Mouse (Mus musculus) thymus, postnatal 4 days (tissue): ENCODE data around the gene Pepd.

Source experiments
- DNase-seq: peaks from one replicate; pipeline ENCODE4 v3.0.0; 2021

The Pepd gene

DNA sequence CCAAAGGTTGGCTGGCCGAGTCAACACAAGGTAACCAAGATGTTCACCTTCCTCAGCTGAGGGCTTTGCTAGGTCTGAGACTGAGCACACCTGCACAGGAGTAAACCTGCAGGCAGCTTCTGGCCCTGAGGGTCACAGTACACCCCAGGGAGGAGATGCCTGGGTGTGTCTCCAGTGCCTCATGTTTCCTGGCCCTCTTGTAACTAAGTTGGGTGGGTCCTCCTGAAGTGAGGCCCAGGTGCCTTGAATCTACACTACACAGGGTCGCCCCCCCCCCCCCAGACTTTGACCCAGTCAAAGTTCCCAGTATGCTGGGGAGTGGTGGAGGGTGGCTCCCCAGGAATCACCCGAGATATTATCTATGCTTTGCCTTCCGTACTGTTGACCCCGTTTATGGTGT is 117.0 kb downstream of the Pepd start:
- no peak for DNase-seq

DNA sequence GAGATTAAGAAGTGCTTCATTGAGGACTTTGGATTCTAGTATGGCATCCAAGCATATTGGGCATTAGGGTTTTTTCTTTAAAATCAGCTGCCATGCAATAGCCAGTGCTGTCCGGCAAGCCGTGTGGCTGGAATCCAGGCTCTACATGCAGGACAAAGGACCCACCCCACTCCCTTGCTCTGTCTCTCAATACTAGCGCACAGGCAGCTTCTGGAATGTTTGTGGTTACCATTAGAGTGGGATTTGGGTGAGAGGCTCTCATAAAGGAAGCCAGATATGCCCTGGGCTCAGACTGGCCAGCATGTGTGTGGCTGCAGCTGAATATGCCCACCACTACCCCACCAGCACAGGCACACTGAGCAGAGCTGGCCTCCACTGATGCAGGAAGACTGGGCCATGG is 117.5 kb downstream of the Pepd start:
- DNase-seq, result no peak

DNA sequence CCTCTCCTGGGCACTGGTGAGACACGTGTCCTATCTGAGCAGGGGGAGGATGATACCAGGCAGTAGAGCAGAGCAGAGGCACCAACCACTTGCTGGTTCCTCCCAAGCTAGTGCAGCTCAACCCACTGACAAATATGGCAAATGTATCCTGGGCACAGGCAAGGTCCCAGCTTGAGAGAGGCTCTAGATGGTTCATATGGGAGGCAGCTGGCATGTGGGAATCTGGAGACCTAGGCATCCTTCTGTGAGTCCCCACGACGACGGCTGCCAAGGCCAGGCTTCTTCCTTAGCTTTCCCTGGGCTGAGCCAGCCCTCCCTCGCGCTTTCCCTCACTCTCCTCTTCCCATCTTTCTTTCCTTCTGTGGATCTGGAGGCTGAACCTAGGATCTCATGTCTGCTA is 118.4 kb downstream of the Pepd start:
- DNase-seq, result no peak

DNA sequence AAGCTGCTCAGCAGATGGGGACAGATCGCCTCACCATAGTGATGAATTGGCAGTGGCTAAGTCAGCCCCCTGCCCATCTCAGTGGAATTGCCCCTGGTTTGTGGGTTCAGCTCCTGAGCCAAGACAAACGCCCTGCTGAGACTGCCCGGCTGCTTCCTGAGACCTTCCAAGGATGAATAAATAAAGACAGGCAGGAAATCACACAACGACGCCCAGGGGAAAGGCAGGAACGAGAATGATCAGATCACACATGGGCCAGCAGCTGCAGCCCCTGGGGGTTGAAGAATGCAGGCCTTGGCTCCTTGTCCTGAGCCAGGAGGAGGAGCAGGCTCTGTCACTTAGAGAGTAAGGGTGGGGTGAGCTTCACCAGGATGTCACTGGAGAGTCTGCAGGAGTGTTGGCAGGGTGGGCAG is 123.0 kb downstream of the Pepd start:
- DNase-seq, result no peak

DNA sequence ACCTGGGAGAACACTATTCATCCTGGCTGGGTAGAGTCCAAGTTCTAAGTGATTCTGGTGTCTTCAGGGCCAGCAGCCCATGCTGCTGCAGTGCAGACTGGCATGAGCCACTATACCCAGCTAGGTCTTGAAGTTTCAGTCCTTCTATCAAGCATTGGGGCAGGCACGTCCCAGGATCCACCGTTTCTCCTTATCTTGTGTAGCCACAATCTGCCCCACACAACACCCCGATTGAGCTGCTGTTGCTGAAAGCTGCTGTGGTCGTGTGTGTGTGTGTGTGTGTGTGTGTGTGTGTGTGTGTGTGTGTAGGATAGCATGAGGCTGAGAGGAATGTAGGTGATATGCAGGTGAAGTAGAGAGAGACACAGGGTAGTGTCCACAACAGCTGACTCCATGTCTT is 123.4 kb downstream of the Pepd start:
- no peak for DNase-seq

DNA sequence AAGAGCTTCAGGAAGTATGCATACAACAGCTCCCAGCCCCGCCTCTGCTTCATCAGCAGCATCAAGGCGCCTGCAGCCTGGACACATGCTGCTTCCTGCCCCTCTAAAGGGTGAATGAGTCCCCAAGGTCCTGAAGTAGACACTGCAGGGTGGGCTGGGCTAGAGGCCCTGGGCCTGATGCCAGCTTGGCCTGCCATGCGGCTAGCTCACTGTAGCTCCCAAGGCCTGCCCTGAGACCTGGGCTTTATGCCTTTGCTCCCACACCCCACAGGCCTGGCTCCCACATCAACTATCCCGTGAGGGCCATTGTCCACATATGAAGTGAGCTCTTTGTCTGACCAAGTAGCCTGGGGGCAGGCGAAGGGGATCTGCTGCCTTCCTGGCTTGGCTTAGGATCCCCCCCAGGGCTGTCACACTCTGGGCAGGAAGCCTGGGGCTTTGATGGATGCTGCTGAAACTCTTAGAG is 124.1 kb downstream of the Pepd start:
- no peak for DNase-seq

DNA sequence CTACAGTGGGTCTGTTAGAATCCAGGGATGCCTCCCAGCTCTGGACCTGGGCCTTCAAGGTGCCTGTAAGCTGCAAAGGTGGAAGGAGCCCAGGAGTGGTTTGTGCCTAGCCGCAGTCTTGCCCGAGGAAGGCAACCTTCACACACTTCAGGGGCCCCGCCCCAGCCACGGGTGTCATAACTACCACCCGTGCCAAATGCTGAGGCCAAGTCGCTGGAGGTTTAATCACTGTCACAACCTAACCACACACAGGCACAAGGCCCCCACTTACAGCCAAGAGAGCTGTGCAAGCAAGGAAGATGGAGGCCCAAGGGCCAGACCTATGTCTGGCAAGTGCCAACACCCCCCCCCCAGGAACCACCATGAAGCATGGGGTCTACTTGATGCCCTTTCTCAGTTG is 125.2 kb downstream of the Pepd start:
- no peak for DNase-seq

DNA sequence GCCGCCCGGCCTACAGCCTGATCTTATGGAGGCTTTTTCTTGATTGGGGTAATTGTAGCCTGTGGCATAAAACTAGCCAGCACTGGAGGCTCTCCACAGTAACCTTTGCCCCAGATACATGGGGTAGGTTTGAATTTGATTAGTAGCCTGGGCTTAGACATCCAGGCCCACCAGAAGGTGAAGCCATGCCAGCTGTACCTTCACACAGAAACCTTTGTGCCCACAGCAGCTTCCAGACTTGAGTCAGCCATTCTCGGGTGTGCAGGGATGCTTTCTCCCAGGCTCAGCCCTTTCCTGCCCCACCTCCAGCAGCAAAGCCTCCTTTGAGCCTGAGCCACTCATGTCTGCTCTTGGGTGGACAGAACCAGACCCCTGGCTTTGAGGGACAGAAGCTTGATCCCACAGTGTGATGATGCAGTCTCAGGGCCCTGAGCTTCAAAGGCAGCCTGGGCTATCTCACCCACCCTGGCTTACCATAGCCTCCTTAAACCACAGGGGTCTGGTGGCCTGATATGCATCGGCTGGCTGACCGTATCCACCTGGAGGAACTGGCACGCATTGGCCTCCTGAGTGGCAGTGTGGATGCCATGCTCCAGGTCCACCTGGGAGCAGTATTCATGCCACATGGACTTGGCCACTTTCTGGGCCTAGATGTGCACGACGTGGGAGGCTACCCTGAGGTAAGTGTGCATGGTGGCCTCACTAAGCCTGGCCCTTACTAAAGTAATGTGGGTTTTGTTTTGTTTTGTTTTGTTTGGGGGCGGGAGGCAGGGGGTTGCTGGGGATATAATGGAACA is 128.2 kb downstream of the Pepd start:
- DNase-seq, result no peak

DNA sequence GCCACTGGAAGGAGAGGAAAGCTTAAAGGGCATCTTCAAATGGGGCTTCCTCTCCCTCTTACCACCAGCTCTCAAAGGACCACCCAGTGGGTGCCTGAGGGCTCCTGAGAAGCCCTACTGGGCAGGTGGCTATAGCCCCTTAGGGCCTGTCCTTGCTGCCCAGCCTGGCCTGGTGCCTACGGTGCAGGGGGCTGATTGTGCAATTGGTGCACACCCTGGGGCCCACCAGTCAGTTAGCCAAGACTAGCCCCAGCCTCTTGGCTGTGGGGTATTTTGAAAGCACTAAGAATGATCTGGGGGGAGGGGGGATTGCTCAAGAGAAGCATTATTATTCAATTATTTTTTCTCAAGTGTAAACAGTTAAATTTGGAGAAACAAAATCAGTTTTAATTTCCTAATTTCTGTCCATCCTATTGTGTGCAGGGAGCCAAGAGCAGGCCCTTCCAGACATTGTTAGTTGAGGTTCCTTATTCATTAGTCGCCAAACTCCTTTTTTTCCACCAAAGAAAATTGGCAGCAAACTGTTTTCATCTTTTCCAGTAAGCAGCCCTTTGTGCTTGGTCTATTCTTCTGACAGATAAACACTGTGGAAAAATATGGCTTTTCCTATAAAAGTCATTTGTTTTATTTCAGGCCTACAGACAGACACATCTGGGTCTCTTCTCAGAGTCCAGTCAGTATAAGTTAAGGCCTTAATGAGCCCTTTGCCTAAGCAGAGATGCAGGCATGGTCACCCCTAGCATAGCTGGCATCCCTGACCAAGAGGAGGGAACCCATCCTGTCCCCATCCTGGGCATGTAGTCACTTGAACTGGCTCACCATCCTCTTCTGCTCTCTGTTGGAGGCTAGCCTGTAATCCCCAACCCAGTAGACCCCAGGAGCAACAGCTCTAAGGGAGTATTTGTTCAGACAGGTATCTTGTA is 129.4 kb downstream of the Pepd start:
- DNase-seq, result no peak

DNA sequence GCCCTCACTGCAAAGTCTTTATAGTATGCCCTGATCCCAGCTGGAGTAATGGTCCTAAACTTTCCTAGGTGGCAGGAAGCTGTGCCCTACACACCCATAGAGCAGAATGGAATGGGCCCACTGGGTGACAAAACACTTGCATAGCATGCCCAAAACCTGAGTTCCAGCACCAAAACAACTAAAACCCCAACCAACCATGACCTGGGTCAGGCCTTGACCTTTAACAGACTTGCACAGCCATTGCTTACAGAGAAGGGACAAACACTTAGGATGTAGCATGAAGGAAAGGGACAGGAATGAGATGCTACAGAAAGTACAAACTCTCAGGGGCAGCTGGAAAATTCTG is 130.0 kb downstream of the Pepd start:
- no peak for DNase-seq

DNA sequence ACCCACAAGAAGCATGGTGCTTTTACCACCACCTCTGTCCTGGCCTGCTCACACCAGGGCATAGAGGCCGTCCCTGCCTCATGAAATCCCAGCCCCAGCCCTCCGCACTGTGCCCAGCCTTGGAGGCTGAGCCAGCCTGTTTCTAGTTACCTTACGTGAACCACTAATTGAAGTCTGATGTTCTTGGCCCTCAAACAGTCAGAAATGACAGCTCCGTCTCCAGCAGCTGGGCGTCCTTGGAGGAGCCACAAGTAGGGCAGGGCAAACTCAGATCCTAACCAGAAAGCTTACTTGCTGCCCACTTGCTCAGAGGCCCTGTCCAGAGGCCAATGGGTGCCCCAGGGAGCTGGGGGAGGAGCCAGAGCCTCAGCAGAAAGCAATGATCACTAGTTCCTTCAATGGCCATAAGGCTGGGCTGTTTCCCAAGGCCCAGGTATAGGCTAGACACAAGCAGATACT is 130.6 kb downstream of the Pepd start:
- DNase-seq, result no peak

DNA sequence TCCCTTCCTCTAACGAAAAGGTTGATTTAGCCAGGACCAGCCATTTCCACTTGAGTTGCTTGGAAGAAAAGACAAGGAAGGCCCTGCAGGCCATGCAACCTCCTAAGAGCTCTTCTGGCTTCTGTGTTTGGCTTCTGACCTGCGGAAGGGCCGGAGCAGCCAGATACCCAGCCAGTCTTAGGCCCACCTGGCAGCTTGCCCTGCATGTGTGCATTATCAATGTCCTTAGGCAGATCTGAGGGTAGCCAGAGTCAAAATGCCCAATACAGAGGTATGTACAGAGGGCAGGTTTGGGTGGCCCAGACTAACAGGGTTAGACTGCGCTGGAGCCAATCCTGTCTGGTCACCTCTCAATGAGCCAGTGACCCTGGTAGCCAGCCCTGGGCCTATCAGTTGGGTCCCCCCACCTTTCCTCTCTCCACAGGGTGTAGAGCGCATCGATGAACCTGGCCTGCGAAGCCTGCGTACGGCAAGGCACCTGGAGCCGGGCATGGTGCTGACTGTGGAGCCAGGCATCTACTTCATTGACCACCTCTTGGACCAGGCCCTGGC is 131.2 kb downstream of the Pepd start:
- no peak for DNase-seq

DNA sequence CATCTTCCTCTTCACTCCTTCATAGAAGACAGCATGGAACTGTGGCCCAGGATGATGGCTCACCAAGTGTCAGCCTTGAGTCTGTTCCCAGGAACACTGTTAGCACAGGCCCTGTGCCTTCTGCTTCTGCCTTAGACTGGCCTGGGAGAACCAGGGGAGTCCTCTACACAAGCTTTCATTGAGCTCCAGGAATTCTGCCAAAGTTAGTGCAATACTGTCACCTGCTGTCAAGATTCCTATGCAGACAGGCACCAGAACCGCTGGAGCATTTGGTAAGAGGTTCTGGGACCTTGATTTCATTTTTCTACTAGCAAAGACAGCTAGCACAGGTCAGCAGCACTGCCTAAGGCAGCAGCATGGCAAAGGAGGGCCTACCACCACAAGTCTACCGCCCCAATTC is 132.5 kb downstream of the Pepd start:
- no peak for DNase-seq

DNA sequence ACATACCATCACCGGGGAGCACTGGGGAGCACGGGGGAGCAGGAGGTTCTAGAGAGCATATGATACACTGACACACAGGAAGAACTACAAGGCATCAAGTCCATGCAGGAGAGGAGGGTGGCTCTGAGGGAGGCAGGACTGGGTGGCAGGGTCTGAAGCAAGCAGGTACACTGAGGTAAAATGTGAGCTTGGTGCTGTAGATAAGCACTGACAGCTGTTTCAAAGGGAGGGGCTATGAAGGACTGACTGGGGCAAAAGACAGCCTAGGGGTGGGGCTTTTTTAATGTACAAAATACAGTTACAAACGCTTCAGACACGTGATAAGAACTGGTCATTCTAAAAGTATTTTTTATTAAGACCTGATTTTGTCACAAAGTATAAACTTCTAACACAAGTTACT is 133.9 kb downstream of the Pepd start:
- DNase-seq, result no peak

DNA sequence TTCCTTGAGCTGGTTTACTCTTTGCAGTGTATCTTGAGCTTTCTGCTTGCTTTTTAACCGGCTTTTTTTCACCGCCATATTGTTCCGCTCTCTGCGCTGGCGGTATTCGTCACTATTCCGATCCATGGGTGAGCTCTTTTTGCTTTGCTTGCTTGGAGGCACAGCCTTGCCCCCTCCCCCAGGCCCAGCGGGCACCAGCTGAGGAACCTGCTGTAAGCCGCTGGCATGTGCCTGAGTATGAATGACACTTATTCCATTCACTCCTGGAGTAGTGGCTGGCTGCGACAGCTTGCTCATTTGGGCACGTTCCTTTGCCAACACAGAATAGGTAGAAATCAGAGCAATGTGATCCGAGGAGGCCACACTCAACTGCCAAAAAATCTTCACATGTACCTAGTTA is 138.4 kb downstream of the Pepd start:
- no peak for DNase-seq

DNA sequence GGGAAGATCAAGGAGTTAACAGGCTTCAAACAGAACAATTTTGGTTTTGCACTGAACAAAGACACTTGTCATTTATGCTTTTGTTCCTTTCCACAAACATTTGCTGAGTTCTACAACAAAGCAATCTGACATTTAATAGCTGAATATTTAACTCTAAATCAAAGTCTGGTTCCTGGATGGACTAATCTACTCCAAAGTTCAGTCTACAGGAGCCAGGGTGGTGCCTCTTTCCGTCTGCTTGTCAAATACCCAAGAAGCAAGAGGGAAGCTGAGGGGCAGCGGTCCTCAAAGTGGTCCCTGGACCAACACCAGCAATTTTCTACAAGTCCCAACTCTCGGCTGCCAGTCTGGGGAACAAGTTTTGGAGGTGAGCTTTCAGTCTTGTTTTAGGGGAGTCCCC is 141.0 kb downstream of the Pepd start:
- DNase-seq, result no peak

DNA sequence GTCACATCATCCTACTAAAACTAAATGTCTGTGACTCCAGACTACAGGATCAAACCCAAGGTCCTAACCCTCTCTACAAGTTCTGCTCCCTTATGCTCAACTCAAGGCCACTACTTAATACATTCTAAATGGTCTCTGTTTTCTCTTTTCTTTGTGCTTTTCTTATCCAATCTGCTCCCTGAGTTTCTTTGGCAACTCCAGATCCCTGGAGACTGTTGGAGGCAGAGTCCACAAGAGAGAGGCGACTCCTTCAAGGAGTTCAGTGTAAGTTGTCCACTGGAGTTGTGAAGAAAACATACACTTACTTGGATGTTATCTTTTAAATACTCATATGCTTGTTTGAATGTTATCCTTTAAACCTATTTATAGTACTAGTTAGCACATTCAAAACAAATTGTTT is 142.1 kb downstream of the Pepd start:
- no peak for DNase-seq

DNA sequence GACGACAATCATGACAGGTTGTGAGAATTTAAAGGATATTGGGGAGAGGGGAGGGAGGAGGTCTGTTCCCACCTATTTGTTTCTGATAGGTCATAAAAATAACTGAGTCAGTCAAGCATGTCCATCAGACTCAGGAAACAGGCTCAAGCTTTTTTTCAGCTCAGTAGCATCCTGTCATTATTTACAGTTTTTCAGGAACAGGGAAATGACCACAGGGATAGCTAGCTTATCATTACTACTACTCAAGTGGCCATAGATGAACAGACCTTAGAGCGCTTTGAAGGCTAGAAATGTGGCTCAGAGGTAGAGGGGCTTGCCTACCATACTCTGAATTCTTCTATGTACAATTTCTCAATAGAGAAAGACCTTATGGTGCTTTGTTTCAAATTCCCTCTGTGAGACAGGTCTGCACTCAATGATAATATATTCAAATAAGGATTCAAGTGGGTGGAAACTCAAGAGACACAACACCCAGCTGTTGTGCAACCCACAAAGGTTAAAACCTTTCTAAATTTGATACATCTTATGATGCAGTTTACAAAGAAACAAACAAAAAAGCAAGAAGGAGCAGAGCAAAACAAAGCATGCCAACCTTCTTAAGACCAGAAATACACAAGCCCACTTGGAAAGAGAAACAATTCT is 142.9 kb downstream of the Pepd start:
- no peak for DNase-seq

DNA sequence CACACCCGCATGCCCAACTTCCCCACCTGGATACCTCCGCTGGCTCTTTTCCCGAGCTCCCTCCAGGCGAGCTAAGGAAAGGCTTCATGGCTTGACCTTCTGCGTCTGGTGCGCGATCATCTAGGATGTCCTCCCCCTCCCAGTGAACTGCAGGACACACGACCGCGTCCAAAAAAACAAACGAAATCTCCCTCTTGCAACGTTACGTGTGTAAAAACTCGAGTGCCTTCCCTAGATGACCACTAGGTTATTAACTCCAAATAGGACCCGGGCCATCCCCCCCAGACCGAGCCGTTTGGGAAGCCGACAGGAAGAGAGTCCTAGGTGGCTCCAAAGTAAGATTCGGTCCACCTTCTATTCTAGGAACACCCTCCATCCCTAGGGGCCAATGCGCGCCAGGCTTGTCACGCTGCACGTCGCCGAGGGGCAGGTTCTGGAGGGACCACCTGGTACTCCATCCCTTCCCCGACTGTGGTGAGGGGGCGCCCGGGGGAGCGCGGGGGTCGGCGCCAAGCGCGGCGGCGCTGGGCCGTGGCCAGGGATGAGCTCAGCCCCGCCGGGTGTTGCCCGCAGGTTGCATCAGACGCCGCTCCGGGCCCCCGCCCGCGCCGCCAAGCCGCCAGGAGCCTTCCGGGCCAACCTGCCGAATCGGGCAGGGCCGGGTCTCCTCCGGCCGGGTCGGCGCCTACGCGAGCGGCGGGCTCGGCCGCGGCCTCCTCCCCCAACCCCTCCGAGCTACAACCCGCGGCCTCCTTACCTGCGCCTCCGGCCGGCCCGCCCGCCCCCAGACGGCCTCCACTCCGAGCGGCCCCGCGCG is 143.6 kb downstream of the Pepd start:
- peak; percentile 33 for DNase-seq

DNA sequence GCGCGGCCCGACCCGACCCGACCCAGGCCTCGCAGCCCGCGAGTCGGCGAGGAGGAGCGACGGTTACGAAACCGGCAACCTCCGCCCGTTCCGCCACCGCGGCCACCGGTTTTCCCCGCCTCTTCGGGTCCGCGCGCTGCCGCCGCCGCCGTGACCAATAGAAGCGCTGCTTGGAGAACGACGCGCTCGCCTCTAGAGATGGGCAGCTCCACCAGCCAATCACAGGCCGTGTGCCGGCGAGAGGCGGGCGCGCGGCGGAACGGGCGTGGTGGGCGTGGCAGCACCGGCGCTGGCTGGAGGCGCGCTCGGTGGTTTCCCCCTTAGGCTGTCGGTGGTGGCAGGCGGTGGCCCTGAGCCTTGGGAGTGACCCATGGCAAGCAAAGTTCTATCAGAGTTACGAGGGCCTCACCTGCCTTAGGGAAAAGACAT is 144.3 kb downstream of the Pepd start, which contains the start of gene Cebpg:
Gene Cebpg, minus strand, starts transcription at position 138 of the 429 bp plus-strand sequence.
- peak; percentile 98 for DNase-seq

DNA sequence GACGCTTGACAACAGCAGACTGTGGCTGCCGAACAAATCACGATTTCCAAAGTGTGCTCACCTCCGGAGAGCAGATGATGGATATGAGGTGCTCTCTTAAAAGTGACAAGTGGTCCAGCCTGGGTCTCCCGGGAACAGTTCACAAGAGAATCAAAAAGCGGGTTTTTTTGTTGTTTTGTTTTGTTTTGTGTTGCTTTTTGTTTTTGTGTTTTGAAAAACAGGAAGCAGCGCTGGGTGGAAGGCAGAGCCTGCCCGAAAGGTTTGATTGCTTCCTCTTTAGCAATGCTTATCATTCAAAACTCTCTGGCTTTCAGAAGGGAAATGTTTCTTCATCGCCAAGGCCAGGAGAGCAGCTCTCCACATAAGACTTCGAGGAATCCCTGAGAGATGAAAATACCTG is 144.8 kb downstream of the Pepd start:
- no peak for DNase-seq

DNA sequence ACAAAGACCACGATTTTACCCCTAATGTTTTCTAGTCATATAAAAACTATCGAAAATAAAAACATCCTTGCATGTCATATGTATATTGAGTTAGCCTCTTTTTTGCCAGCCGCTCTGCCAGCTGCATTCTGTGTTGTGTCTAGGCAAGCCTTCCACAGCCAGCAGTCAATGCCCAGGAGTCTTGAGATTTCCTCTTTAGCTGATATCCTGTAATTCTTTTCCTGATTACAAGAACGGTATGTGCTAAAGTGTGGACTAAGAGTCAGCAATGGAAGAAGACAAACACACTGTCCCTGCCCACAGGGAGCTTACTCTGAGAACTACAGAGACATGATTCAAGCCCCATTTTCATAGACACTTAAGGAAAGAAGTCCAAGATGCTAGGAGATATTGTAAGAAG is 145.4 kb downstream of the Pepd start:
- no peak for DNase-seq
